Mouse (Mus musculus) liver, postnatal 0 days (tissue): ENCODE results near the gene Sacs. TPM values are rescaled to one million over a fixed set of nuclear protein-coding genes. Genes with fewer than 3 reads are reported as not detected.
"Not testable (repeated sequence)": the region's sequence is repeated elsewhere in the genome, so short reads cannot be mapped to it uniquely, and the experiment has no call there.

Experiments
- ATAC-seq: fragments of 200-750 bp; cut with Nextera tagmentation; 2 replicates; pipeline ENCODE4 v1.8.0; 2017; ENCODE audit warnings: mild to moderate bottlenecking, moderate library complexity
- DNase-seq: peaks from one replicate; pipeline ENCODE4 v3.0.0-alpha.2; 2016
- H3K27ac ChIP-seq: fragments of 300-500 bp; sonication (generic); 2 replicates; pipeline ENCODE4 v1.5.1; 2014; ENCODE audit warnings: antibody characterized with exemption, moderate library complexity, mild to moderate bottlenecking, low read depth
- H3K27me3 ChIP-seq: fragments of 300-500 bp; sonication (generic); 2 replicates; pipeline ENCODE4 v1.6.1; 2014; ENCODE audit warnings: low read length, control low read depth, mixed read lengths; ENCODE audit not compliant: insufficient read depth
- H3K36me3 ChIP-seq: fragments of 300-500 bp; sonication (generic); replicated peaks from 2 replicates; pipeline ENCODE4 v1.6.1; 2014; ENCODE audit warnings: mild to moderate bottlenecking, control low read depth, low read length, moderate library complexity, mixed read lengths; ENCODE audit not compliant: insufficient read depth
- H3K4me1 ChIP-seq: fragments of 300-500 bp; sonication (generic); 2 replicates; pipeline ENCODE4 v1.6.1; 2014; ENCODE audit warnings: antibody characterized with exemption, mild to moderate bottlenecking, control low read depth; ENCODE audit not compliant: insufficient read depth
- H3K4me2 ChIP-seq: fragments of 300-500 bp; sonication (generic); 2 replicates; pipeline ENCODE4 v1.6.1; 2014; ENCODE audit warnings: low read depth, mild to moderate bottlenecking, low read length, moderate library complexity, mixed read lengths
- H3K4me3 ChIP-seq: fragments of 300-500 bp; sonication (generic); 2 replicates; pipeline ENCODE4 v1.5.1; 2014; ENCODE audit warnings: low read depth, low read length
- H3K9ac ChIP-seq: fragments of 300-500 bp; sonication (generic); replicated peaks from 2 replicates; pipeline ENCODE4 v1.6.1; 2014; ENCODE audit warnings: mild to moderate bottlenecking, moderate library complexity
- H3K9me3 ChIP-seq: fragments of 300-500 bp; sonication (generic); 2 replicates; pipeline ENCODE4 v1.6.1; 2016; ENCODE audit warnings: mild to moderate bottlenecking, control low read depth, low read length, mixed read lengths
- CTCF ChIP-seq: sonication (generic); IDR thresholded peaks from 2 replicates; pipeline ENCODE4 v1.5.1; 2016; ENCODE audit warnings: antibody characterized with exemption, low read depth
- EP300 ChIP-seq: IDR thresholded peaks from 2 replicates; pipeline ENCODE4 v1.6.1; 2016; ENCODE audit warnings: antibody characterized with exemption, low read depth, mild to moderate bottlenecking
- WGBS: fragments of 180-500 bp; shearing (Covaris S2); extraction: QIAGEN DNeasy Blood & Tissue Kit; methylation state at CpG from one replicate; pipeline ENCODE4 v1.1.7; 2014; ENCODE audit not compliant: insufficient replicate concordance; 5-methylcytosine and 5-hydroxymethylcytosine counted together
- polyA plus RNA-seq: library from polyadenylated mRNA; unstranded; fragments of >200 nt; fragmentation: Nextera tagmentation; extraction: Ambion mirVana; gene quantifications from 2 replicates; pipeline ENCODE4 v1.2.1, GENCODE M21; 2015

The Sacs gene
- polyA plus RNA-seq, 1 experiment from 2014 or later, result 0.43 TPM

GRCm38 (mm10) chr14:61108625-61109024 lies 29.6 kb upstream of the Sacs start:
- Histone ChIP-seq H3K4me2 (no peak overlapping the region), H3K9ac (no peak overlapping the region), H3K27me3 (no peaks in the 10 kb centered on the region), H3K27ac (no peak overlapping the region), H3K36me3 (no peaks in the 10 kb centered on the region), H3K4me3 (no peak overlapping the region), H3K9me3 (no peaks in the 10 kb centered on the region), H3K4me1 (no peaks in the 10 kb centered on the region)
- 93% methylated on average over 2 of the region's 2 CpGs for WGBS
- TF ChIP-seq EP300, result no peak
- TF ChIP-seq CTCF, result no peak
- DNase-seq (no peak), ATAC-seq (peak; percentile 54)

GRCm38 (mm10) chr14:61112404-61112803 lies 25.9 kb upstream of the Sacs start:
- no peaks in the 10 kb centered on the region for H3K4me1 ChIP-seq
- H3K4me3 ChIP-seq, result no peak overlapping the region
- peak; percentile 81 for DNase-seq
- H3K36me3 ChIP-seq, result no peaks in the 10 kb centered on the region
- 0 out of 2 replicates have a peak, but pooled peaks have one; percentile 31 for ATAC-seq
- H3K27ac ChIP-seq, result no peak overlapping the region
- no peak overlapping the region for H3K9ac ChIP-seq
- H3K4me2 ChIP-seq, result no peak overlapping the region
- TF ChIP-seq CTCF (peak; percentile 85), EP300 (no peak)
- H3K9me3 ChIP-seq, result no peaks in the 10 kb centered on the region
- WGBS, result 4% methylated on average over 11 of the region's 11 CpGs
- no peaks in the 10 kb centered on the region for H3K27me3 ChIP-seq

GRCm38 (mm10) chr14:61124755-61125154 lies 13.5 kb upstream of the Sacs start:
- Histone ChIP-seq H3K36me3 (no peaks in the 10 kb centered on the region), H3K27me3 (no peaks in the 10 kb centered on the region), H3K4me1 (no peaks in the 10 kb centered on the region), H3K9me3 (no peaks in the 10 kb centered on the region), H3K4me2 (no peak overlapping the region; the same call in 1 of the 2 replicates), H3K4me3 (no peak overlapping the region), H3K9ac (no peak overlapping the region), H3K27ac (peak overlapping the region; percentile 70)
- peak; percentile 32 for DNase-seq
- WGBS, result 54% methylated on average over 5 of the region's 5 CpGs
- TF ChIP-seq EP300, result no peak
- TF ChIP-seq CTCF, result no peak
- ATAC-seq, result peak; percentile 91

- no peak overlapping the region for H3K4me2 ChIP-seq
- TF ChIP-seq EP300 (no peak), CTCF (no peak)
- no peaks in the 10 kb centered on the region for H3K27me3 ChIP-seq
- DNase-seq, result no peak
- H3K36me3 ChIP-seq, result no peaks in the 10 kb centered on the region
- WGBS, result 58% methylated on average over 6 of the region's 6 CpGs
- peak; percentile 80 for ATAC-seq
- H3K27ac ChIP-seq, result peak overlapping the region; percentile 70
- no peaks in the 10 kb centered on the region for H3K9me3 ChIP-seq
- no peaks in the 10 kb centered on the region for H3K4me1 ChIP-seq
- H3K9ac ChIP-seq, result no peak overlapping the region
- H3K4me3 ChIP-seq, result no peak overlapping the region
Measured at GRCm38 (mm10) chr14:61125201-61125600, 13.1 kb upstream of the Sacs start.

GRCm38 (mm10) chr14:61127365-61127764 lies 10.9 kb upstream of the Sacs start:
- not testable (repeated sequence) for H3K9ac ChIP-seq, ATAC-seq, H3K9me3 ChIP-seq, H3K27me3 ChIP-seq, H3K36me3 ChIP-seq, H3K4me3 ChIP-seq, H3K4me2 ChIP-seq, DNase-seq, H3K27ac ChIP-seq, H3K4me1 ChIP-seq
- WGBS, result 73% methylated on average over 6 of the region's 6 CpGs

- no peaks in the 10 kb centered on the region for H3K9me3 ChIP-seq
- H3K9ac ChIP-seq, result no peak overlapping the region
- no peak overlapping the region for H3K4me3 ChIP-seq
- ATAC-seq (no peak), DNase-seq (no peak)
- H3K36me3 ChIP-seq, result no peaks in the 10 kb centered on the region
- WGBS, result 70% methylated on average over 7 of the region's 7 CpGs
- no peaks in the 10 kb centered on the region for H3K4me1 ChIP-seq
- no peaks in the 10 kb centered on the region for H3K27me3 ChIP-seq
- TF ChIP-seq CTCF, result no peak
- TF ChIP-seq EP300, result no peak
- H3K4me2 ChIP-seq, result no peak overlapping the region
- H3K27ac ChIP-seq, result no peak overlapping the region
Measured at GRCm38 (mm10) chr14:61128961-61129507, 9.2 kb upstream of the Sacs start.

- TF ChIP-seq EP300 (no peak), CTCF (no peak)
- DNase-seq, result no peak
- WGBS, result 70% methylated on average over 1 of the region's 1 CpGs
Measured at GRCm38 (mm10) chr14:61132556-61132955, 5.7 kb upstream of the Sacs start.

More at GRCm38 (mm10) chr14:61132556-61132955, 5.7 kb upstream of the Sacs start:
- H3K4me3 ChIP-seq, result no peak overlapping the region
- H3K9me3 ChIP-seq, result no peaks in the 10 kb centered on the region
- no peaks in the 10 kb centered on the region for H3K27me3 ChIP-seq
- H3K9ac ChIP-seq, result no peak overlapping the region
- H3K27ac ChIP-seq, result no peak overlapping the region
- no peaks in the 10 kb centered on the region for H3K4me1 ChIP-seq
- no peaks in the 10 kb centered on the region for H3K36me3 ChIP-seq
- ATAC-seq, result no peak
- no peak overlapping the region for H3K4me2 ChIP-seq
